20 mouse cellular contexts compared by ENCODE assay signal in genomic region chr8:95986410-95986809, GRCm38 (mm10).
DNase-seq lines count a peak whose midpoint lies in the region; ATAC-seq and TF ChIP-seq lines count a peak whose summit lies in the region.
"Had no signal": no experiment of that assay in that cellular context is flagged by ENCODE, and none has a peak within 500 bp of the region (broad histone marks: within the 10 kb centered on the region; RNA-seq: fewer than 3 reads in every experiment).

No protein-coding gene starts in this region.

- no peak overlapping the region; the same call in 1 of the 2 replicates for H3K4me3 ChIP-seq in forebrain, embryonic 12.5 days (replicated peaks)
- H3K4me3 ChIP-seq in forebrain, postnatal 0 days (ENCODE audit: low read depth, low read length), result no peak overlapping the region
- H3K4me3 ChIP-seq in hindbrain, embryonic 14.5 days (replicated peaks; ENCODE audit: low read length), result no peak overlapping the region
- no peak overlapping the region for H3K4me3 ChIP-seq in midbrain, embryonic 11.5 days (ENCODE audit: low read depth, low read length)
- no peak overlapping the region for H3K4me3 ChIP-seq in midbrain, postnatal 0 days (ENCODE audit: low read depth, low read length)
- no peak overlapping the region for H3K4me3 ChIP-seq in kidney, embryonic 15.5 days (replicated peaks)
- H3K4me3 ChIP-seq: gastrocnemius, adult 2 months; heart, embryonic 10.5 days; limb, embryonic 12.5 days had no signal

- WGBS in forebrain, embryonic 12.5 days, result 35% methylated on average over 3 of the region's 3 CpGs
- WGBS in forebrain, postnatal 0 days, result 42% methylated on average over 3 of the region's 3 CpGs
- WGBS in hindbrain, embryonic 14.5 days, result 68% methylated on average over 3 of the region's 3 CpGs
- 28% methylated on average over 3 of the region's 3 CpGs for WGBS in midbrain, embryonic 11.5 days
- WGBS in midbrain, postnatal 0 days, result 31% methylated on average over 3 of the region's 3 CpGs
- WGBS in kidney, embryonic 15.5 days, result 71% methylated on average over 3 of the region's 3 CpGs

- no peak overlapping the region for H3K9ac ChIP-seq in forebrain, embryonic 12.5 days
- H3K9ac ChIP-seq in forebrain, postnatal 0 days, result no peak overlapping the region
- H3K9ac ChIP-seq in hindbrain, embryonic 14.5 days, result no peak overlapping the region
- H3K9ac ChIP-seq in midbrain, embryonic 11.5 days (ENCODE audit: low read length), result no peak overlapping the region
- H3K9ac ChIP-seq in midbrain, postnatal 0 days (replicated peaks; ENCODE audit: low read length, poor library complexity, severe bottlenecking), result no peak overlapping the region
- no peak overlapping the region for H3K9ac ChIP-seq in kidney, embryonic 15.5 days
- H3K9ac ChIP-seq: limb, embryonic 12.5 days; liver, postnatal 0 days had no signal

- ATAC-seq in forebrain, embryonic 12.5 days (ENCODE audit: low FRiP score), result no peak
- no peak for ATAC-seq in forebrain, postnatal 0 days
- no peak for ATAC-seq in hindbrain, embryonic 14.5 days (ENCODE audit: low FRiP score)
- peak; percentile 59; the same call in 1 of the 2 replicates for ATAC-seq in midbrain, embryonic 11.5 days (ENCODE audit: low FRiP score)
- ATAC-seq in midbrain, postnatal 0 days (ENCODE audit: low FRiP score), result no peak
- ATAC-seq in kidney, embryonic 15.5 days (replicated peaks; ENCODE audit: low FRiP score), result no peak
- ATAC-seq: intestine, embryonic 16.5 days; liver, postnatal 0 days; lung, postnatal 0 days had no signal

- H3K27ac ChIP-seq in forebrain, embryonic 12.5 days, result no peak overlapping the region
- no peak overlapping the region for H3K27ac ChIP-seq in forebrain, postnatal 0 days (ENCODE audit: low read depth, low read length)
- H3K27ac ChIP-seq in hindbrain, embryonic 14.5 days, result no peak overlapping the region
- no peak overlapping the region for H3K27ac ChIP-seq in midbrain, embryonic 11.5 days (ENCODE audit: low read depth, low read length)
- H3K27ac ChIP-seq in midbrain, postnatal 0 days (ENCODE audit: low read depth, low read length), result no peak overlapping the region
- H3K27ac ChIP-seq in kidney, embryonic 15.5 days, result no peak overlapping the region
- H3K27ac ChIP-seq: gastrocnemius, adult 2 months; heart, embryonic 10.5 days; limb, embryonic 12.5 days; macrophage had no signal

- no peak for TF ChIP-seq CTCF in forebrain, postnatal 0 days (IDR thresholded peaks at IDR 0.05; ENCODE audit: low read depth)
- TF ChIP-seq CTCF in midbrain, postnatal 0 days (IDR thresholded peaks at IDR 0.05), result no peak

- no peaks in the 10 kb centered on the region for H3K36me3 ChIP-seq in forebrain, embryonic 12.5 days (replicated peaks)
- H3K36me3 ChIP-seq in forebrain, postnatal 0 days (ENCODE audit: insufficient read depth), result no peaks in the 10 kb centered on the region
- no peaks in the 10 kb centered on the region for H3K36me3 ChIP-seq in hindbrain, embryonic 14.5 days (replicated peaks; ENCODE audit: control insufficient read depth, insufficient read depth)
- no peaks in the 10 kb centered on the region for H3K36me3 ChIP-seq in midbrain, embryonic 11.5 days (ENCODE audit: control insufficient read depth, insufficient read depth, low read length)
- H3K36me3 ChIP-seq in midbrain, postnatal 0 days (ENCODE audit: insufficient read depth, low read length), result no peaks in the 10 kb centered on the region
- no peaks in the 10 kb centered on the region for H3K36me3 ChIP-seq in kidney, embryonic 15.5 days
- H3K36me3 ChIP-seq: heart, embryonic 10.5 days; limb, embryonic 12.5 days had no signal

- 0 out of 2 replicates have a peak, but pooled peaks cover 4% of the 10 kb centered on the region for H3K27me3 ChIP-seq in forebrain, embryonic 12.5 days
- no peaks in the 10 kb centered on the region for H3K27me3 ChIP-seq in forebrain, postnatal 0 days (ENCODE audit: insufficient read depth, low read length)
- no peaks in the 10 kb centered on the region for H3K27me3 ChIP-seq in hindbrain, embryonic 14.5 days (ENCODE audit: control insufficient read depth, insufficient read depth, low read length)
- no peaks in the 10 kb centered on the region; the same call in 1 of the 2 replicates for H3K27me3 ChIP-seq in midbrain, embryonic 11.5 days (ENCODE audit: control insufficient read depth, insufficient read depth, low read length)
- no peaks in the 10 kb centered on the region for H3K27me3 ChIP-seq in midbrain, postnatal 0 days (ENCODE audit: insufficient read depth, low read length)
- no peaks in the 10 kb centered on the region for H3K27me3 ChIP-seq in kidney, embryonic 15.5 days

- H3K4me2 ChIP-seq in forebrain, embryonic 12.5 days, result peak overlapping the region; percentile 54; the same call in 1 of the 2 replicates
- no peak overlapping the region for H3K4me2 ChIP-seq in forebrain, postnatal 0 days (ENCODE audit: low read depth)
- 0 out of 2 replicates have a peak overlapping the region, but pooled peaks have one; percentile 42 for H3K4me2 ChIP-seq in hindbrain, embryonic 14.5 days (replicated peaks)
- peak overlapping the region; percentile 50 for H3K4me2 ChIP-seq in midbrain, embryonic 11.5 days
- peak overlapping the region; percentile 52 for H3K4me2 ChIP-seq in midbrain, postnatal 0 days (ENCODE audit: low read depth, low read length, poor library complexity, severe bottlenecking)
- H3K4me2 ChIP-seq in kidney, embryonic 15.5 days, result no peak overlapping the region
- H3K4me2 ChIP-seq: liver, embryonic 11.5 days had no signal

- no peaks in the 10 kb centered on the region for H3K9me3 ChIP-seq in forebrain, embryonic 12.5 days
- no peaks in the 10 kb centered on the region for H3K9me3 ChIP-seq in forebrain, postnatal 0 days (ENCODE audit: low read length)
- H3K9me3 ChIP-seq in hindbrain, embryonic 14.5 days (ENCODE audit: control insufficient read depth, low read length), result no peaks in the 10 kb centered on the region
- H3K9me3 ChIP-seq in midbrain, embryonic 11.5 days (ENCODE audit: control insufficient read depth, low read length), result no peaks in the 10 kb centered on the region
- H3K9me3 ChIP-seq in midbrain, postnatal 0 days (ENCODE audit: low read length), result no peaks in the 10 kb centered on the region
- no peaks in the 10 kb centered on the region for H3K9me3 ChIP-seq in kidney, embryonic 15.5 days (replicated peaks)
- H3K9me3 ChIP-seq: heart, embryonic 10.5 days; limb, embryonic 12.5 days had no signal

- DNase-seq in forebrain, postnatal 0 days, result no peak
- DNase-seq in hindbrain, embryonic 14.5 days (ENCODE audit: low spot score), result no peak
- DNase-seq in midbrain, embryonic 11.5 days (ENCODE audit: low spot score, missing footprints), result no peak
- no peak for DNase-seq in midbrain, postnatal 0 days (ENCODE audit: low spot score)
- no peak for DNase-seq in embryo, embryonic 11 days
- DNase-seq: adrenal gland, postnatal 36 days; cerebellum, adult 9-10 months; gastrocnemius, adult 2 months; kidney, adult 9 months; kidney, postnatal 36 days; liver, postnatal 0 days; thymus, postnatal 25 days had no signal

- H3K4me1 ChIP-seq in forebrain, embryonic 12.5 days, result peaks cover 14% of the 10 kb centered on the region
- no peaks in the 10 kb centered on the region for H3K4me1 ChIP-seq in forebrain, postnatal 0 days (ENCODE audit: insufficient read depth)
- H3K4me1 ChIP-seq in hindbrain, embryonic 14.5 days (replicated peaks; ENCODE audit: control insufficient read depth, insufficient read depth, low read length), result no peaks in the 10 kb centered on the region
- 0 out of 2 replicates have a peak, but pooled peaks cover 2% of the 10 kb centered on the region for H3K4me1 ChIP-seq in midbrain, embryonic 11.5 days (ENCODE audit: control insufficient read depth, insufficient read depth, low read length)
- peaks cover 3% of the 10 kb centered on the region; the same call in 1 of the 2 replicates for H3K4me1 ChIP-seq in midbrain, postnatal 0 days (ENCODE audit: insufficient read depth, low read length)
- 0 out of 2 replicates have a peak, but pooled peaks cover 2% of the 10 kb centered on the region for H3K4me1 ChIP-seq in kidney, embryonic 15.5 days
- H3K4me1 ChIP-seq: heart, embryonic 10.5 days; limb, embryonic 12.5 days had no signal

Comparison
In these comparisons a context has a peak if more than half of its experiments do, and no peak if none do; other contexts are left out.
1. H3K4me2 ChIP-seq: peak in forebrain, embryonic 12.5 days (single experiment), hindbrain, embryonic 14.5 days (single experiment), midbrain, embryonic 11.5 days (single experiment) and midbrain, postnatal 0 days (single experiment); none in forebrain, postnatal 0 days (single experiment) and kidney, embryonic 15.5 days (single experiment).